Mouse (Mus musculus) stomach, postnatal 0 days (tissue): ENCODE measurements around the gene Fbxl18. TPM values are rescaled to one million over a fixed set of nuclear protein-coding genes. Genes with fewer than 3 reads are reported as not detected.

Experiments used
- ATAC-seq: fragments of 200-750 bp; cut with Nextera tagmentation; 2 replicates; pipeline ENCODE4 v1.8.0; 2017; ENCODE audit not compliant: low FRiP score, low TSS enrichment
- DNase-seq: peaks from one replicate; pipeline ENCODE4 v3.0.0-alpha.2; 2016; ENCODE audit warnings: low spot score
- H3K27ac ChIP-seq: fragments of 300-500 bp; sonication (generic); replicated peaks from 2 replicates; pipeline ENCODE4 v1.5.1; 2014; ENCODE audit warnings: mild to moderate bottlenecking, control low read depth
- H3K27me3 ChIP-seq: fragments of 300-500 bp; sonication (generic); 2 replicates; pipeline ENCODE4 v1.6.1; 2014; ENCODE audit warnings: low read length; ENCODE audit not compliant: control insufficient read depth, insufficient read depth
- H3K36me3 ChIP-seq: fragments of 300-500 bp; sonication (generic); 2 replicates; pipeline ENCODE4 v1.6.1; 2014; ENCODE audit warnings: low read length, mixed read lengths; ENCODE audit not compliant: control insufficient read depth, insufficient read depth
- H3K4me1 ChIP-seq: fragments of 300-500 bp; sonication (generic); replicated peaks from 2 replicates; pipeline ENCODE4 v1.6.1; 2014; ENCODE audit warnings: antibody characterized with exemption; ENCODE audit not compliant: control insufficient read depth, insufficient read depth
- H3K4me2 ChIP-seq: fragments of 300-500 bp; sonication (generic); replicated peaks from 2 replicates; pipeline ENCODE4 v1.6.1; 2014; ENCODE audit warnings: low read depth, mild to moderate bottlenecking, control low read depth, moderate library complexity
- H3K4me3 ChIP-seq: fragments of 300-500 bp; sonication (generic); 2 replicates; pipeline ENCODE4 v1.5.1; 2014; ENCODE audit warnings: low read depth, low read length, control low read depth
- H3K9ac ChIP-seq: fragments of 300-500 bp; sonication (generic); 2 replicates; pipeline ENCODE4 v1.6.1; 2014; ENCODE audit warnings: mild to moderate bottlenecking, low read length, control low read depth, mixed read lengths
- H3K9me3 ChIP-seq: fragments of 300-500 bp; sonication (generic); 2 replicates; pipeline ENCODE4 v1.6.1; 2016; ENCODE audit warnings: low read length; ENCODE audit not compliant: control insufficient read depth
- CTCF ChIP-seq: IDR thresholded peaks from 2 replicates; pipeline ENCODE4 v1.5.1; 2016; ENCODE audit warnings: antibody characterized with exemption, low read depth, mild to moderate bottlenecking, moderate library complexity
- EP300 ChIP-seq: optimal IDR thresholded peaks from 2 replicates; pipeline ENCODE3; 2016; ENCODE audit warnings: antibody characterized with exemption
- WGBS: fragments of 180-500 bp; shearing (Covaris S2); extraction: QIAGEN DNeasy Blood & Tissue Kit; methylation state at CpG from one replicate; pipeline ENCODE4 v1.1.7; 2014; 5-methylcytosine and 5-hydroxymethylcytosine counted together
- polyA plus RNA-seq: library from polyadenylated mRNA; unstranded; fragments of >200 nt; fragmentation: Nextera tagmentation; extraction: Ambion mirVana; gene quantifications from 2 replicates; pipeline ENCODE4 v1.2.1, GENCODE M21; 2015

The Fbxl18 gene
- polyA plus RNA-seq, 1 experiment from 2014 or later, result 5.3 TPM

- DNase-seq (no peak), ATAC-seq (no peak)
- no peak overlapping the region for H3K27ac ChIP-seq
- H3K9ac ChIP-seq, result no peak overlapping the region
- no peaks in the 10 kb centered on the region for H3K9me3 ChIP-seq
- TF ChIP-seq CTCF (peak; percentile 45), EP300 (no peak)
- no peak overlapping the region for H3K4me3 ChIP-seq
- H3K4me1 ChIP-seq, result no peaks in the 10 kb centered on the region
- no peak overlapping the region for H3K4me2 ChIP-seq
- no peaks in the 10 kb centered on the region for H3K27me3 ChIP-seq
- H3K36me3 ChIP-seq, result no peaks in the 10 kb centered on the region
- WGBS, result 80% methylated on average over 4 of the region's 4 CpGs
These were observed 38.8 kb downstream of the Fbxl18 start for GRCm38 (mm10) chr5:142856408-142856807.

- Histone ChIP-seq H3K4me1 (no peaks in the 10 kb centered on the region), H3K36me3 (no peaks in the 10 kb centered on the region), H3K27ac (no peak overlapping the region), H3K4me3 (no peak overlapping the region), H3K9ac (no peak overlapping the region), H3K9me3 (no peaks in the 10 kb centered on the region), H3K4me2 (no peak overlapping the region), H3K27me3 (no peaks in the 10 kb centered on the region)
- WGBS, result 76% methylated on average over 10 of the region's 10 CpGs
- peak; percentile 62 for DNase-seq
- TF ChIP-seq EP300, result no peak
- peak; percentile 73 for TF ChIP-seq CTCF
- ATAC-seq, result no peak
These were observed 40.3 kb downstream of the Fbxl18 start for GRCm38 (mm10) chr5:142854877-142855276.

GRCm38 (mm10) chr5:142853585-142853984 lies 41.6 kb downstream of the Fbxl18 start:
- Histone ChIP-seq H3K27me3 (no peaks in the 10 kb centered on the region), H3K4me1 (no peaks in the 10 kb centered on the region), H3K9ac (no peak overlapping the region), H3K36me3 (no peaks in the 10 kb centered on the region), H3K9me3 (no peaks in the 10 kb centered on the region), H3K27ac (no peak overlapping the region), H3K4me2 (no peak overlapping the region), H3K4me3 (no peak overlapping the region)
- DNase-seq, result no peak
- no peak for TF ChIP-seq CTCF
- TF ChIP-seq EP300, result no peak
- 75% methylated on average over 6 of the region's 6 CpGs for WGBS
- no peak for ATAC-seq

- Histone ChIP-seq H3K27me3 (no peaks in the 10 kb centered on the region), H3K27ac (no peak overlapping the region), H3K9me3 (no peaks in the 10 kb centered on the region), H3K4me3 (no peak overlapping the region), H3K36me3 (no peaks in the 10 kb centered on the region), H3K9ac (no peak overlapping the region), H3K4me1 (no peaks in the 10 kb centered on the region), H3K4me2 (no peak overlapping the region)
- TF ChIP-seq EP300 (no peak), CTCF (no peak)
- WGBS, result 31% methylated on average over 5 of the region's 5 CpGs
- ATAC-seq (no peak), DNase-seq (no peak)
These were observed 43.6 kb downstream of the Fbxl18 start for GRCm38 (mm10) chr5:142851681-142852049.

- H3K27me3 ChIP-seq, result no peaks in the 10 kb centered on the region
- no peak overlapping the region for H3K4me2 ChIP-seq
- H3K36me3 ChIP-seq, result no peaks in the 10 kb centered on the region
- no peak overlapping the region for H3K4me3 ChIP-seq
- TF ChIP-seq CTCF, result no peak
- no peak overlapping the region for H3K27ac ChIP-seq
- H3K4me1 ChIP-seq, result no peaks in the 10 kb centered on the region
- WGBS, result 60% methylated on average over 7 of the region's 7 CpGs
- H3K9ac ChIP-seq, result no peak overlapping the region
- peak; percentile 65 for DNase-seq
- peak; percentile 85 for ATAC-seq
- H3K9me3 ChIP-seq, result no peaks in the 10 kb centered on the region
These were observed 44.1 kb downstream of the Fbxl18 start for GRCm38 (mm10) chr5:142850916-142851680.

- Histone ChIP-seq H3K27me3 (no peaks in the 10 kb centered on the region), H3K4me3 (no peak overlapping the region), H3K9me3 (no peaks in the 10 kb centered on the region), H3K27ac (no peak overlapping the region), H3K4me2 (no peak overlapping the region), H3K4me1 (no peaks in the 10 kb centered on the region), H3K36me3 (no peaks in the 10 kb centered on the region), H3K9ac (no peak overlapping the region)
- ATAC-seq (no peak), DNase-seq (no peak)
- WGBS, result 82% methylated on average over 9 of the region's 9 CpGs
- TF ChIP-seq CTCF (no peak), EP300 (no peak)
These were observed 44.7 kb downstream of the Fbxl18 start for GRCm38 (mm10) chr5:142850476-142850875.
